Mouse (Mus musculus) liver, adult 2 months (tissue): ENCODE results near the gene Epop.

Experiments
- CTCF ChIP-seq: fragments of 200-500 bp; IDR thresholded peaks from 2 replicates; pipeline ENCODE4 v1.5.1; 2011; ENCODE audit warnings: low read depth, low read length, control low read depth
- POLR2A ChIP-seq: fragments of 200-500 bp; IDR thresholded peaks from 2 replicates; pipeline ENCODE4 v1.6.1; 2011; ENCODE audit warnings: low read length, control low read depth; ENCODE audit not compliant: insufficient read depth; ENCODE audit errors: extremely low read depth

DNA sequence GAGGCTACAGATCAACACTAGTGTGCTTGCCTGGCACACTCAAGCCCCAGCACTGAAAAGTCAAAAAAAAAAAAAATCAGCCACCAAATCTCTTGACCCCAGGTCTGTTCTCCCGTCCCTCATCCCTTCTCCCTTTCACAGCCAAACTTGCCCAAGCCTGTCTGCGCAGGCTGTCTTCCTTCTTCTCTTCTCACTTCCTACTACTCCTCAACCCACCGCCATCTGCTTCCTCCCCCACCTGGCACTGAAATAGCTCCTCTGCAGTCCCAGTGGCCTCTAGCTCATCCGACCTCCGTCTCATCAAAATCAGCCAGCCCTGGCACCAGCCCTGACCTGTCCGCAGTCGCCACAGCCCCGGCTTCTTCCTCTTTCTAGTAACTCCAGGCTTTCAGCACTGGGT lies 12.2 kb upstream of the Epop start:
- TF ChIP-seq POLR2A (no peak), CTCF (no peak)
